Mouse (Mus musculus): ENCODE data around the gene Tbcb. TPM values are rescaled to one million over a fixed set of nuclear protein-coding genes. Genes with fewer than 3 reads are reported as not detected.
"Not testable (repeated sequence)": the region's sequence is repeated elsewhere in the genome, so short reads cannot be mapped to it uniquely, and the experiment has no call there.

Gene Tbcb
- polyA plus RNA-seq, 1 experiment from 2014 or later = 278 TPM

GRCm38 (mm10) chr7:30200661-30201060 lies 31.4 kb downstream of the Tbcb start:
- H3K27ac ChIP-seq (ENCODE audit: low read depth, low read length); H3K9ac ChIP-seq (ENCODE audit: low read depth, low read length); ATAC-seq (ENCODE audit: low FRiP score); H3K27me3 ChIP-seq (ENCODE audit: control insufficient read depth, insufficient read depth, low read length); H3K36me3 ChIP-seq (ENCODE audit: control insufficient read depth, insufficient read depth, low read length); H3K4me2 ChIP-seq (replicated peaks; ENCODE audit: low read depth, low read length); H3K4me1 ChIP-seq (replicated peaks; ENCODE audit: control insufficient read depth, insufficient read depth, low read length); H3K4me3 ChIP-seq (ENCODE audit: low read depth, low read length); H3K9me3 ChIP-seq (ENCODE audit: control insufficient read depth, low read length); DNase-seq (ENCODE audit: low spot score): not testable (repeated sequence)
- 94% methylated on average over 5 of the region's 5 CpGs for WGBS

- no peaks in the 10 kb centered on the region for H3K9me3 ChIP-seq (ENCODE audit: control insufficient read depth, low read length)
- WGBS = 80% methylated on average over 5 of the region's 5 CpGs
- ATAC-seq (ENCODE audit: low FRiP score) = no peak
- no peaks in the 10 kb centered on the region for H3K36me3 ChIP-seq (ENCODE audit: control insufficient read depth, insufficient read depth, low read length)
- DNase-seq (ENCODE audit: low spot score) = no peak
- H3K9ac ChIP-seq (ENCODE audit: low read depth, low read length) = no peak overlapping the region
- no peak overlapping the region for H3K4me3 ChIP-seq (ENCODE audit: low read depth, low read length)
- no peak overlapping the region for H3K27ac ChIP-seq (ENCODE audit: low read depth, low read length)
- no peaks in the 10 kb centered on the region; the same call in 1 of the 2 replicates for H3K4me1 ChIP-seq (replicated peaks; ENCODE audit: control insufficient read depth, insufficient read depth, low read length)
- H3K4me2 ChIP-seq (replicated peaks; ENCODE audit: low read depth, low read length) = no peak overlapping the region
- H3K27me3 ChIP-seq (ENCODE audit: control insufficient read depth, insufficient read depth, low read length) = no peaks in the 10 kb centered on the region
Measured at GRCm38 (mm10) chr7:30200200-30200599, 31.9 kb downstream of the Tbcb start.

GRCm38 (mm10) chr7:30199498-30200139 lies 32.5 kb downstream of the Tbcb start:
- H3K4me3 ChIP-seq (ENCODE audit: low read depth, low read length) = no peak overlapping the region
- H3K4me1 ChIP-seq (replicated peaks; ENCODE audit: control insufficient read depth, insufficient read depth, low read length) = no peaks in the 10 kb centered on the region; the same call in 1 of the 2 replicates
- no peak overlapping the region for H3K27ac ChIP-seq (ENCODE audit: low read depth, low read length)
- WGBS = 81% methylated on average over 18 of the region's 18 CpGs
- DNase-seq (ENCODE audit: low spot score) (no peak), ATAC-seq (ENCODE audit: low FRiP score) (no peak)
- H3K9me3 ChIP-seq (ENCODE audit: control insufficient read depth, low read length) = no peaks in the 10 kb centered on the region
- no peaks in the 10 kb centered on the region for H3K36me3 ChIP-seq (ENCODE audit: control insufficient read depth, insufficient read depth, low read length)
- no peak overlapping the region for H3K9ac ChIP-seq (ENCODE audit: low read depth, low read length)
- no peak overlapping the region for H3K4me2 ChIP-seq (replicated peaks; ENCODE audit: low read depth, low read length)
- H3K27me3 ChIP-seq (ENCODE audit: control insufficient read depth, insufficient read depth, low read length) = no peaks in the 10 kb centered on the region

- no peak for ATAC-seq (ENCODE audit: low FRiP score)
Measured at GRCm38 (mm10) chr7:30198481-30198971, 33.5 kb downstream of the Tbcb start, which contains the start of gene Capns1. Capns1 (minus strand) TSS chr7:30198811.

DNA sequence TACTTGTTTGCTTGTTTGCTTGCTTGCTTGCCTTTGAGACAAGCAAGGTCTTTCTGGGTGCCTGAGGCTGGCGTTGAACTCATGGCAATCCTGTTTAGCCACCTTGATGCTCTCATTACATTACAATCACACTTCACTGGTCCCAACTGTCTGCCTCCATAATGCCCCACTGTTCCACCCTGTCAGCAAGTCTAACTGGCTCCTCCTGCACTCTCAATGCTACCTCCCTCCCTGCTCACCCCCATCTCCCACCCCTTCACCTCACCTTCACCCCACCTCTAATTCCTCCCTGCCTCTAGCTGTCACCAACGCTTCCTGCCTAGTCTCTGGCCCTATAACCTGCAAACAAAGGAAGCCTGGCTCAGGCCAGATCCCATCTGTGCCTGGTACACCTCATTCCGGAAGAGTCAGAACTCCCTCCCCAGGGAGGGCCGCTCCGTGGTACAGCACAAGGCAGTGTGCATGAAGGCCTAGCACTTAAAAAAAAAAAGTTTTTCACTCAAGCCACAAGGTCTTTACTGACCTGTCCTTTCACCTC lies 34.4 kb downstream of the Tbcb start:
- no peaks in the 10 kb centered on the region for H3K9me3 ChIP-seq (ENCODE audit: control insufficient read depth, low read length)
- DNase-seq (ENCODE audit: low spot score) (no peak), ATAC-seq (ENCODE audit: low FRiP score) (no peak)
- H3K4me1 ChIP-seq (replicated peaks; ENCODE audit: control insufficient read depth, insufficient read depth, low read length) = peaks cover 2% of the 10 kb centered on the region; the same call in 1 of the 2 replicates
- no peaks in the 10 kb centered on the region for H3K27me3 ChIP-seq (ENCODE audit: control insufficient read depth, insufficient read depth, low read length)
- 68% methylated on average over 5 of the region's 5 CpGs for WGBS
- H3K4me3 ChIP-seq (ENCODE audit: low read depth, low read length) = no peak overlapping the region
- no peak overlapping the region for H3K27ac ChIP-seq (ENCODE audit: low read depth, low read length)
- H3K36me3 ChIP-seq (ENCODE audit: control insufficient read depth, insufficient read depth, low read length) = no peaks in the 10 kb centered on the region
- H3K4me2 ChIP-seq (replicated peaks; ENCODE audit: low read depth, low read length) = no peak overlapping the region
- H3K9ac ChIP-seq (ENCODE audit: low read depth, low read length) = no peak overlapping the region

More at GRCm38 (mm10) chr7:30198481-30198971, 33.5 kb downstream of the Tbcb start, which contains the start of gene Capns1:
- no peak within 1 kb of the TSS for H3K9ac ChIP-seq (ENCODE audit: low read depth, low read length)
- no peaks in the 10 kb centered on the region for H3K9me3 ChIP-seq (ENCODE audit: control insufficient read depth, low read length)
- no peak within 1 kb of the TSS for H3K4me2 ChIP-seq (replicated peaks; ENCODE audit: low read depth, low read length)
- no peaks in the 10 kb centered on the region; the same call in 1 of the 2 replicates for H3K4me1 ChIP-seq (replicated peaks; ENCODE audit: control insufficient read depth, insufficient read depth, low read length)
- no peaks in the 10 kb centered on the region for H3K36me3 ChIP-seq (ENCODE audit: control insufficient read depth, insufficient read depth, low read length)
- no peaks in the 10 kb centered on the region for H3K27me3 ChIP-seq (ENCODE audit: control insufficient read depth, insufficient read depth, low read length)
- H3K4me3 ChIP-seq (ENCODE audit: low read depth, low read length) = no peak within 1 kb of the TSS
- no peak within 1 kb of the TSS for H3K27ac ChIP-seq (ENCODE audit: low read depth, low read length)
- peak; percentile 85 for DNase-seq (ENCODE audit: low spot score)
- WGBS = 12% methylated on average over 8 of the region's 8 CpGs

DNA sequence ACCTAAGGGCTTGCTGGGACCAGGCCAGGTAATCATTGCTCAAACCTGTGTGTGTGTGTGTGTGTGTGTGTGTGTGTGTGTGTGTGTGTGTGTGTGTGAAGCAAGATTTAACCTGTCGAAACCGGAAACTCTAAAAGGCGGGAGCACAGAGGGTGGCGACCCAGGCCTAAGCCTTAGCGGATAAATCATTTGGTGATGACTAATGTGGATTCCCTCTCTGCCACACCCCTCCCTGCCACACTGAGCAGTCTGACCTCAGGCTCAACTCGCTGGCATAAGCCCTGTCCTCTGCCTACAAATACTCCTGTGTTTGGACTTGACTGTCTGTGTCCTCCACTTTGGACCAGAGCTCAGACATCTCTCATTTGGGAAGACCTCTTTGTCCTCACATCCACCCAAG lies 35.9 kb downstream of the Tbcb start:
- no peak overlapping the region for H3K9ac ChIP-seq (ENCODE audit: low read depth, low read length)
- 88% methylated on average over 6 of the region's 6 CpGs for whole genome bisulfite sequencing
- ATAC-seq (ENCODE audit: low FRiP score) = no peak

GRCm38 (mm10) chr7:30195461-30195860 lies 36.6 kb downstream of the Tbcb start:
- 79% methylated on average over 6 of the region's 6 CpGs for WGBS
- Histone ChIP-seq H3K4me3 (ENCODE audit: low read depth, low read length) (no peak overlapping the region), H3K27ac (ENCODE audit: low read depth, low read length) (no peak overlapping the region), H3K4me2 (replicated peaks; ENCODE audit: low read depth, low read length) (no peak overlapping the region), H3K27me3 (ENCODE audit: control insufficient read depth, insufficient read depth, low read length) (no peaks in the 10 kb centered on the region), H3K4me1 (replicated peaks; ENCODE audit: control insufficient read depth, insufficient read depth, low read length) (peaks cover 2% of the 10 kb centered on the region; the same call in 1 of the 2 replicates), H3K36me3 (ENCODE audit: control insufficient read depth, insufficient read depth, low read length) (no peaks in the 10 kb centered on the region), H3K9me3 (ENCODE audit: control insufficient read depth, low read length) (no peaks in the 10 kb centered on the region), H3K9ac (ENCODE audit: low read depth, low read length) (no peak overlapping the region)
- ATAC-seq (ENCODE audit: low FRiP score) (no peak), DNase-seq (ENCODE audit: low spot score) (no peak)

More for the DNA sequence above, 35.9 kb downstream of the Tbcb start:
- Histone ChIP-seq H3K4me3 (ENCODE audit: low read depth, low read length) (no peak overlapping the region), H3K9me3 (ENCODE audit: control insufficient read depth, low read length) (no peaks in the 10 kb centered on the region), H3K4me2 (replicated peaks; ENCODE audit: low read depth, low read length) (no peak overlapping the region), H3K36me3 (ENCODE audit: control insufficient read depth, insufficient read depth, low read length) (no peaks in the 10 kb centered on the region), H3K27me3 (ENCODE audit: control insufficient read depth, insufficient read depth, low read length) (no peaks in the 10 kb centered on the region), H3K4me1 (replicated peaks; ENCODE audit: control insufficient read depth, insufficient read depth, low read length) (peaks cover 2% of the 10 kb centered on the region; the same call in 1 of the 2 replicates), H3K27ac (ENCODE audit: low read depth, low read length) (no peak overlapping the region)
- no peak for DNase-seq (ENCODE audit: low spot score)

GRCm38 (mm10) chr7:30194884-30195283 lies 37.2 kb downstream of the Tbcb start:
- under 1% methylated on average over 28 of the region's 28 CpGs for WGBS
- H3K4me3 ChIP-seq (ENCODE audit: low read depth, low read length) = peak overlapping the region; percentile 59
- H3K27ac ChIP-seq (ENCODE audit: low read depth, low read length) = peak overlapping the region; percentile 1; the same call in 1 of the 2 replicates

More at GRCm38 (mm10) chr7:30194884-30195283, 37.2 kb downstream of the Tbcb start:
- peak; percentile 82 for ATAC-seq (ENCODE audit: low FRiP score)
- peaks cover 2% of the 10 kb centered on the region; the same call in 1 of the 2 replicates for H3K4me1 ChIP-seq (replicated peaks; ENCODE audit: control insufficient read depth, insufficient read depth, low read length)
- DNase-seq (ENCODE audit: low spot score) = peak; percentile 98
- no peaks in the 10 kb centered on the region for H3K27me3 ChIP-seq (ENCODE audit: control insufficient read depth, insufficient read depth, low read length)
- H3K9me3 ChIP-seq (ENCODE audit: control insufficient read depth, low read length) = no peaks in the 10 kb centered on the region
- H3K9ac ChIP-seq (ENCODE audit: low read depth, low read length) = peak overlapping the region; percentile 68
- no peaks in the 10 kb centered on the region for H3K36me3 ChIP-seq (ENCODE audit: control insufficient read depth, insufficient read depth, low read length)
- peak overlapping the region; percentile 84 for H3K4me2 ChIP-seq (replicated peaks; ENCODE audit: low read depth, low read length)

All from hindbrain, embryonic 11.5 days (tissue).